Mouse (Mus musculus): ENCODE data around the gene Itga5.

DNA sequence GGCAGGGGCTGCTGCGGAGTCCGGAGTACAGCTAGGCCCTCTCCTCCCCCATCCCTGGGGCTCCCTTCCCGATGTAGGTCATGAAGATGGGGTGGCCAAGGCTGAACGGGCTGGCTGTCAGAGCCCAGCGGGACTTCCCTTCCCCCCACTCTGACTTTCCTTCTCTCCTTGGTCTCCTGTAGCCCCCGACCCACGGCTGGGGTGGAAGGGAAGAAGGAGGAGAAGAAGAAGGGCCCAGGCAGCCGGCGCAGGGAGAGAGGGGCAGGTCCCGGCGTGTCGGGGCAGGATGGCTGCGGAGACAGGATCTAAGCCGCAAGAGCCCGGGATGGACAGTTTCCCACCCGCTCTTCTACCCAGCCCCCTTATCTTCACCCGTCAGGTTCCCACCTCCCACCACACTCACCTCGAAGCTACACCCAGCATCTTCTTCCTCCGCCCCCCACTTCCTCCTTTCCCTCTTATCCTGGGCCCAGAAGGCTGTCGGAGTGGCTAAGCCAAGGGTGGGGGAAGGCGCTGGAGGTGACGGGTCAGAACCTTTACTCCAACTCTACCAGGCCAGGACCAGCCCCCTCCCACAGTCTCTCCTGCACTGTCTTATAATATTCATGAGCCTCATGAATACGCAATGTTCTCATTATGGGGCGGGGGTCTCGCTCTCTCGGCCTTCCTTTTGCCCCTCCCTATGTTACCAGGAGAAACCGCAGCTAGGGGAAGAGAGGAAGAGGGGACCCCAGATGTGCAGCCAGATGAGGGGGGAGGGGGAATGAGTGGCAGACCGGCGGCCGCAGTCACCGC is 27.2 kb downstream of the Itga5 start:
- no peak for TF ChIP-seq CHD2 (IDR thresholded peaks at IDR 0.05; ENCODE audit: low read depth, low read length)
- TF ChIP-seq HCFC1 (IDR thresholded peaks at IDR 0.05; ENCODE audit: borderline replicate concordance, insufficient read depth, low read length): no peak
- TF ChIP-seq ZC3H11A (IDR thresholded peaks at IDR 0.05; ENCODE audit: borderline replicate concordance, low read depth, low read length): no peak
